Mouse (Mus musculus) lung, postnatal 0 days (tissue): ENCODE measurements at regions not wholly inside any gene's neighbourhood (a gene's known extent, or its start where the extent isn't known, plus 50 kb on each side); places are given as distances from the start of the nearest gene placed in this dataset.

Source experiments
- ATAC-seq: fragments of 200-750 bp; cut with Nextera tagmentation; 2 replicates; pipeline ENCODE4 v1.8.0; 2017; ENCODE audit warnings: moderate library complexity
- DNase-seq: peaks from one replicate; pipeline ENCODE4 v3.0.0-alpha.2; 2016; ENCODE audit warnings: low spot score
- H3K27ac ChIP-seq: fragments of 300-500 bp; sonication (generic); 2 replicates; pipeline ENCODE4 v1.5.1; 2014; ENCODE audit warnings: antibody characterized with exemption, mild to moderate bottlenecking, low read length, mixed read lengths
- H3K27me3 ChIP-seq: fragments of 300-500 bp; sonication (generic); replicated peaks from 2 replicates; pipeline ENCODE4 v1.6.1; 2014; ENCODE audit warnings: low read length, mixed read lengths; ENCODE audit not compliant: insufficient read depth
- H3K36me3 ChIP-seq: fragments of 300-500 bp; sonication (generic); 2 replicates; pipeline ENCODE4 v1.6.1; 2014; ENCODE audit warnings: low read length, mixed read lengths; ENCODE audit not compliant: insufficient read depth
- H3K4me1 ChIP-seq: fragments of 300-500 bp; sonication (generic); 2 replicates; pipeline ENCODE4 v1.6.1; 2014; ENCODE audit warnings: antibody characterized with exemption, low read depth, low read length, mixed read lengths; ENCODE audit not compliant: insufficient read depth
- H3K4me2 ChIP-seq: fragments of 300-500 bp; sonication (generic); replicated peaks from 2 replicates; pipeline ENCODE4 v1.6.1; 2014; ENCODE audit warnings: low read depth, mild to moderate bottlenecking, low read length, moderate library complexity, mixed read lengths
- H3K4me3 ChIP-seq: fragments of 300-500 bp; sonication (generic); 2 replicates; pipeline ENCODE4 v1.5.1; 2014; ENCODE audit warnings: low read depth, low read length
- H3K9ac ChIP-seq: fragments of 300-500 bp; sonication (generic); replicated peaks from 2 replicates; pipeline ENCODE4 v1.6.1; 2014; ENCODE audit warnings: low read depth, mild to moderate bottlenecking
- H3K9me3 ChIP-seq: fragments of 300-500 bp; sonication (generic); 2 replicates; pipeline ENCODE4 v1.6.1; 2016; ENCODE audit warnings: low read length, mixed read lengths
- CTCF ChIP-seq: IDR thresholded peaks from 2 replicates; pipeline ENCODE4 v1.5.1; 2016; ENCODE audit warnings: antibody characterized with exemption, mild to moderate bottlenecking
- EP300 ChIP-seq: IDR thresholded peaks from 2 replicates; pipeline ENCODE4 v1.6.1; 2016; ENCODE audit warnings: antibody characterized with exemption, mild to moderate bottlenecking, control low read depth
- WGBS: fragments of 180-500 bp; shearing (Covaris S2); extraction: QIAGEN DNeasy Blood & Tissue Kit; methylation state at CpG from one replicate; pipeline ENCODE4 v1.1.7; 2014; 5-methylcytosine and 5-hydroxymethylcytosine counted together

GRCm38 (mm10) chr8:6645287-6645957 lies 1540.3 kb upstream of the Slc10a2 start:
- Histone ChIP-seq H3K4me3 (no peak overlapping the region), H3K9me3 (no peaks in the 10 kb centered on the region), H3K27me3 (no peaks in the 10 kb centered on the region), H3K36me3 (no peaks in the 10 kb centered on the region), H3K4me1 (no peaks in the 10 kb centered on the region), H3K4me2 (no peak overlapping the region), H3K27ac (no peak overlapping the region), H3K9ac (no peak overlapping the region)
- ATAC-seq: no peak
- DNase-seq: no peak
- TF ChIP-seq CTCF (no peak), EP300 (no peak)
- 86% methylated on average over 5 of the region's 5 CpGs for WGBS

DNA sequence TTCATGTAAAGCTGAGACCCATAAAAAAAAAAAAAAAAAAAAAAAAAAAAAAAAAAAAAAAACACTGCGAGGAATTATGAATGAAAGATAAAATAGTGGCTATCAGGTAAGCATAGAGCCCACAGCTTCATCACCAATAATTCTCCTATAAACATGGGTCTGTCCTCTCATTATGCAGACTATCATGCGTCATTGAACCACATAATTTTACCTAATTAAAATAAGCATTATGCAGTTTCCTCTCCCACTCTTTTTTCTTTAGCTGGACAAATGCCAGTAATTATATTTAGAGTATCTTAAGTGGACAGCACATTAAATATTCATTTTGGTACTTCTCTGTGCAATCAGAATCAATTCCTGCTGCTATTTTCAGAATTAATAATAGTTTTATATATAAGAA lies 1539.2 kb upstream of the Slc10a2 start:
- ATAC-seq (no peak), DNase-seq (no peak)
- H3K36me3 ChIP-seq: no peaks in the 10 kb centered on the region
- no peak overlapping the region for H3K4me2 ChIP-seq
- H3K27me3 ChIP-seq: no peaks in the 10 kb centered on the region
- WGBS: 84% methylated on average over 2 of the region's 2 CpGs
- H3K4me3 ChIP-seq: no peak overlapping the region
- H3K9me3 ChIP-seq: no peaks in the 10 kb centered on the region
- no peaks in the 10 kb centered on the region for H3K4me1 ChIP-seq
- H3K27ac ChIP-seq: no peak overlapping the region
- TF ChIP-seq CTCF (no peak), EP300 (no peak)
- no peak overlapping the region for H3K9ac ChIP-seq

- H3K27ac ChIP-seq: no peak overlapping the region
- 37% methylated on average over 8 of the region's 8 CpGs for WGBS
Measured at GRCm38 (mm10) chr8:6627009-6627557, 1521.9 kb upstream of the Slc10a2 start.

DNA sequence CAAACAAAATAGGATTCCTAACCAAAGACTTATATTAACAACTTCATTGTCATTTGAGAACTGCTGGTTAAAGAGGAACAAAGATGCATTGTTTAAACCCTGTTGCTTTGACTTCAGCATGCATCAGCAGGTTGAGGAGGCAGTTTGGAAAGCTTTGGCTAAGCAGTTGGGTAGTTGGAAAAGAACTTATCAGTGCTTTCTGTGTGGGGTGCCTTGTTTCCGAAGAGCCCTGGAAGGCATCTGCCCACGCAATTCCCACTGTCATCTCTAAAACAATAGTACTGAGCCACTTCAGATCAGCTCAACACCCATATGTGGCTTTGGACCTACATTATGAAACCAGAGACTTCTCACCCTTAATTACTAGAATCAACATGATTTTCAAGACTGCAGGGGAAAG lies 1503.7 kb upstream of the Slc10a2 start:
- no peak for ATAC-seq
- 56% methylated on average over 2 of the region's 2 CpGs for WGBS
- no peaks in the 10 kb centered on the region for H3K9me3 ChIP-seq
- no peak overlapping the region for H3K4me2 ChIP-seq
- no peak for TF ChIP-seq EP300
- no peak for TF ChIP-seq CTCF
- no peaks in the 10 kb centered on the region for H3K27me3 ChIP-seq
- H3K27ac ChIP-seq: no peak overlapping the region
- no peak for DNase-seq
- H3K36me3 ChIP-seq: no peaks in the 10 kb centered on the region
- H3K4me1 ChIP-seq: no peaks in the 10 kb centered on the region
- no peak overlapping the region for H3K4me3 ChIP-seq
- H3K9ac ChIP-seq: no peak overlapping the region

More at GRCm38 (mm10) chr8:6627009-6627557, 1521.9 kb upstream of the Slc10a2 start:
- no peak for TF ChIP-seq EP300
- DNase-seq: no peak
- Histone ChIP-seq H3K4me2 (no peak overlapping the region), H3K9me3 (no peaks in the 10 kb centered on the region), H3K4me3 (no peak overlapping the region), H3K27me3 (no peaks in the 10 kb centered on the region), H3K36me3 (no peaks in the 10 kb centered on the region), H3K4me1 (no peaks in the 10 kb centered on the region), H3K9ac (no peak overlapping the region)
- ATAC-seq: no peak

DNA sequence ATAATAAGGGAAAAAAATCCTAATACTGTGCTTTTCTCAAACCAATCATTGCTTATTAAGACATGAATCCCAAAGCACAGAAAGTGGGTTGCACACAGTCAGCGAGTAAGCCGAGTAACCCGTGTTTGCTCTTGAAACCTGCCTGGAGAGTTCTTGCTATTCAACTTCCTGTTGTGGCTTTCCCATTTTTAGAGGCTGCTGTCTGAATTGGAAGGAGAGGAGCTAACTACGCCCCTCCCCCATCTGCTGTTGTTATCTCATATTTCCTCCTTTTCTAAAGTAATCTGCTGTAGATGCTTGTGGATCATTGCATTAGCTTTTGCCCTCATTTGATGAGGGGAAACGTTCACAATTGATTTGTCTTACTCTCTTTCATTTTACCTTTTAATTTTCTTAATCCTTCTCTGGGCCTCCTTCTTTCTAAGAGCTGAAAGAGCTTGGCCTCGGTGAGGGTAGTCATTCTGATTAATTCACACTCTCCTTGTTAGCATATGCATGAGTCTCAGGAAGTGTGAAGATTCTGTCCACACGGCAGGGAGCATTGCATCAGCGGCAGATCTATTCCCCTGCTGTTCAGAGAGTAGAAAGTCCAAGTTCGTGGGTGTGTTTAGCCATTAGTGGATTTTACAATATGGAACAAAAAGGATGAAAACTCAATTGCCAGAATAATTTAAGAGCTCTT lies 1501.8 kb upstream of the Slc10a2 start:
- TF ChIP-seq EP300 (no peak), CTCF (no peak)
- H3K4me2 ChIP-seq: no peak overlapping the region
- no peak overlapping the region for H3K4me3 ChIP-seq
- no peak overlapping the region for H3K27ac ChIP-seq
- H3K4me1 ChIP-seq: no peaks in the 10 kb centered on the region
- no peaks in the 10 kb centered on the region for H3K9me3 ChIP-seq
- no peak overlapping the region for H3K9ac ChIP-seq
- H3K27me3 ChIP-seq: no peaks in the 10 kb centered on the region
- no peak for ATAC-seq
- H3K36me3 ChIP-seq: no peaks in the 10 kb centered on the region
- no peak for DNase-seq
- WGBS: 26% methylated on average over 9 of the region's 9 CpGs

- H3K4me1 ChIP-seq: no peaks in the 10 kb centered on the region
- no peaks in the 10 kb centered on the region for H3K9me3 ChIP-seq
- H3K27ac ChIP-seq: no peak overlapping the region
- H3K27me3 ChIP-seq: no peaks in the 10 kb centered on the region
- no peak overlapping the region for H3K4me2 ChIP-seq
- 85% methylated on average over 5 of the region's 5 CpGs for WGBS
- TF ChIP-seq CTCF: no peak
- TF ChIP-seq EP300: no peak
- no peaks in the 10 kb centered on the region for H3K36me3 ChIP-seq
- DNase-seq (no peak), ATAC-seq (no peak)
- no peak overlapping the region for H3K4me3 ChIP-seq
- no peak overlapping the region for H3K9ac ChIP-seq
Measured at GRCm38 (mm10) chr8:6604232-6604804, 1499.2 kb upstream of the Slc10a2 start.
